Mouse (Mus musculus): ENCODE results near the gene Zic1. TPM values are rescaled to one million over a fixed set of nuclear protein-coding genes. Genes with fewer than 3 reads are reported as not detected.

Zic1 gene
- polyA plus RNA-seq, 1 experiment from 2014 or later = not detected

DNA sequence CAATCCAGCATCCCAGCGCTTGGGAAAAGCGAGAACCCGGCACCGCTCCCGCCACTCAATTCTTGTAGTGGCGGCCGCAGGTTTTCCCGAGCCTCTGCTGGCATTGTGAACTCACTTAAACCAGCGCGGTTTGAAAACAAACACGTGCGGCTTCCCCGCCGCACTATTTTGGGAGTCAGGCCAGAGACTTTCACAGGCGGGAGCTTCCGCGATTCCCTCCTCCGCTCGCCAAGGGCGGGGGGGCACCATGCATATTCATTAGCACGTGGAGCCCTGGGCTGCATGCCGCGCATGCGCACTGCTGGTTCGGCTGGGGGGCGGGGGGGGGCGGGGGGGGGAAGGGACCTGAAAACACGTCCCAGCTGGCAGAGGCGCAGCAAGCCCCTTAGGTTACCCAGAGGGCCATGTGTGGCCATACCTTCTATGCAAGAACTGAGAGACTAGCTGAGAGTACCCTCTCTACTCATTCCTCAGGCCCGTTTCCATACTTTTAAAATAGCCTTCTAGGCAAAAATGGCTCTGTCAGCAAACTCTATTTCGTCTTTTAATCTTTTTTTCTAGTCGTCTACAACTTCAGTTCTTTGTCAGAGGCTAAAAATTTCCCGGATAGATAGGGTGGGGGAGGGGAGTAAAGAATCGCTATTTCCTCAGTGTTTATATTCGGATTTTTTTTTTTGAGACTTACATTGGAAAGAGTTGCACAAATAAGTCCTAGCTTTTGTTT lies 9.8 kb downstream of the Zic1 start:
- DNase-seq (no peak), ATAC-seq (no peak)
- Histone ChIP-seq H3K27ac (ENCODE audit: low read depth) (no peak overlapping the region), H3K4me1 (ENCODE audit: insufficient read depth) (no peaks in the 10 kb centered on the region), H3K4me2 (ENCODE audit: low read depth, low read length) (peak overlapping the region; percentile 20; the same call in 1 of the 2 replicates), H3K27me3 (ENCODE audit: insufficient read depth, low read length) (peaks cover 78% of the 10 kb centered on the region), H3K4me3 (ENCODE audit: low read depth, low read length) (no peak overlapping the region), H3K9ac (replicated peaks) (no peak overlapping the region), H3K36me3 (replicated peaks; ENCODE audit: insufficient read depth, low read length) (no peaks in the 10 kb centered on the region), H3K9me3 (ENCODE audit: low read length) (no peaks in the 10 kb centered on the region)
- TF ChIP-seq CTCF (IDR thresholded peaks at IDR 0.05; ENCODE audit: low read depth) = no peak
- no peak for TF ChIP-seq EP300 (IDR thresholded peaks at IDR 0.05; ENCODE audit: low read depth)
- under 1% methylated on average over 30 of the region's 35 CpGs for WGBS (ENCODE audit: insufficient replicate concordance)

DNA sequence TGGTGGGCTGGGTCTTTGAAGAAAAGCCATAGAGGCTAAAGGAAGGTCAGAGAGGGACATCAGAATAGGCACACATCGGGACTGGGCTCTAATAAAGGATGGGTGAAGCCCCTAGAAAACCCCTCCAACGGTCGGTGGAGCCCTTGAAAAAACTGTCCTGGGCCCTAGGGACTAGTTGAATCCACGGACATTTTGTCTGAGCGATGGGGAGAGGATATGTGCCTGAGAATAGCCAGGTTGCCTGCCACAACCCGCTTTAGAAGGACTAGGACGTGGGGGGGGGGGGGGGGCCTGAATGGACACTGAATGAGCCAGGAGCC lies 10.4 kb downstream of the Zic1 start:
- no peak overlapping the region for H3K27ac ChIP-seq (ENCODE audit: low read depth)
- DNase-seq (no peak), ATAC-seq (no peak)
- H3K4me3 ChIP-seq (ENCODE audit: low read depth, low read length) = no peak overlapping the region
- no peak for TF ChIP-seq CTCF (IDR thresholded peaks at IDR 0.05; ENCODE audit: low read depth)
- no peak for TF ChIP-seq EP300 (IDR thresholded peaks at IDR 0.05; ENCODE audit: low read depth)
- 3% methylated on average over 7 of the region's 7 CpGs for WGBS (ENCODE audit: insufficient replicate concordance)
- H3K4me1 ChIP-seq (ENCODE audit: insufficient read depth) = no peaks in the 10 kb centered on the region
- no peak overlapping the region for H3K9ac ChIP-seq (replicated peaks)
- no peaks in the 10 kb centered on the region for H3K36me3 ChIP-seq (replicated peaks; ENCODE audit: insufficient read depth, low read length)
- no peaks in the 10 kb centered on the region for H3K9me3 ChIP-seq (ENCODE audit: low read length)
- H3K27me3 ChIP-seq (ENCODE audit: insufficient read depth, low read length) = peaks cover 78% of the 10 kb centered on the region
- H3K4me2 ChIP-seq (ENCODE audit: low read depth, low read length) = no peak overlapping the region

DNA sequence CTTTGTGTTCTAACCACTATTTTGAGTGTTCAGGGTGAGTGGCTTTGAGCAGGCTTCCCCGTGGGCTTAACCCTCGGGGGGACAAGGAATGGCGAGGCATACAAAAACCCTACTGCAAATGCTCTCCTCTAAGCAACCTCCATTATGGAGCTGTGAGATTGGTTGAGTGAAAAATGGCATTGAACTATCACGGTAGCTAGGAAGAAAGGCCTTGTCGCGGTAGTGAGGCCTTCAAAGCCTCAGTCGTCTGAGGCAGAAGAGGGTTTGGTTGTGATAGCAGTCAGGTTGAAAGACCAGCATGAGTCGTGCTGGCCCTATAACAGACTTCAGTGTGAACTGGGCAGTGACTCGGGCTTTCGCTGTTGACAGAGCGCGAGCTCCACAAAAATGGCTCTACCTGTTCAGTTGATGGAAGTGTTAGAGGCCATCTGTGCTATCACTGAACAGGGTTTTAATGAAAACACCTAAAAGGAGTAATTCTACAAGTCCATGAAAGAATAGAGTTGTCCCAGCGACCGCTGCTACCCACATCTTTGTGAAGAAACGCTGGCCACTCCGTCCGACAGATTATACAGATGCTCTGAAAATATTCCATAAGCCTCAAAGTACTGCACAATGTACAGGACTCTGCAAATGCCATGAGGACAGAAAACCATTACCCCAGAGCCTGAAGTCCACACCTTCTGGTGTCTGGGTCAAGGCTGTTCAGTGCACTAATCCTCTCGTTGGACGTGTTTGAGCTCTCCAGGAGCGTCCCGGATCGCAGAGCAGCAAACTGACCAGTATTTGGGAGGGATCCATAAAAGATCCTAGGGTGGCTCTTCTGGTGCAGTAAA lies 11.0 kb downstream of the Zic1 start:
- Histone ChIP-seq H3K4me3 (ENCODE audit: low read depth, low read length) (no peak overlapping the region), H3K4me2 (ENCODE audit: low read depth, low read length) (no peak overlapping the region), H3K4me1 (ENCODE audit: insufficient read depth) (no peaks in the 10 kb centered on the region), H3K36me3 (replicated peaks; ENCODE audit: insufficient read depth, low read length) (no peaks in the 10 kb centered on the region), H3K27ac (ENCODE audit: low read depth) (no peak overlapping the region), H3K9ac (replicated peaks) (no peak overlapping the region), H3K27me3 (ENCODE audit: insufficient read depth, low read length) (peaks cover 78% of the 10 kb centered on the region), H3K9me3 (ENCODE audit: low read length) (no peaks in the 10 kb centered on the region)
- DNase-seq (no peak), ATAC-seq (no peak)
- no peak for TF ChIP-seq CTCF (IDR thresholded peaks at IDR 0.05; ENCODE audit: low read depth)
- TF ChIP-seq EP300 (IDR thresholded peaks at IDR 0.05; ENCODE audit: low read depth) = no peak
- WGBS (ENCODE audit: insufficient replicate concordance) = 7% methylated on average over 22 of the region's 22 CpGs

DNA sequence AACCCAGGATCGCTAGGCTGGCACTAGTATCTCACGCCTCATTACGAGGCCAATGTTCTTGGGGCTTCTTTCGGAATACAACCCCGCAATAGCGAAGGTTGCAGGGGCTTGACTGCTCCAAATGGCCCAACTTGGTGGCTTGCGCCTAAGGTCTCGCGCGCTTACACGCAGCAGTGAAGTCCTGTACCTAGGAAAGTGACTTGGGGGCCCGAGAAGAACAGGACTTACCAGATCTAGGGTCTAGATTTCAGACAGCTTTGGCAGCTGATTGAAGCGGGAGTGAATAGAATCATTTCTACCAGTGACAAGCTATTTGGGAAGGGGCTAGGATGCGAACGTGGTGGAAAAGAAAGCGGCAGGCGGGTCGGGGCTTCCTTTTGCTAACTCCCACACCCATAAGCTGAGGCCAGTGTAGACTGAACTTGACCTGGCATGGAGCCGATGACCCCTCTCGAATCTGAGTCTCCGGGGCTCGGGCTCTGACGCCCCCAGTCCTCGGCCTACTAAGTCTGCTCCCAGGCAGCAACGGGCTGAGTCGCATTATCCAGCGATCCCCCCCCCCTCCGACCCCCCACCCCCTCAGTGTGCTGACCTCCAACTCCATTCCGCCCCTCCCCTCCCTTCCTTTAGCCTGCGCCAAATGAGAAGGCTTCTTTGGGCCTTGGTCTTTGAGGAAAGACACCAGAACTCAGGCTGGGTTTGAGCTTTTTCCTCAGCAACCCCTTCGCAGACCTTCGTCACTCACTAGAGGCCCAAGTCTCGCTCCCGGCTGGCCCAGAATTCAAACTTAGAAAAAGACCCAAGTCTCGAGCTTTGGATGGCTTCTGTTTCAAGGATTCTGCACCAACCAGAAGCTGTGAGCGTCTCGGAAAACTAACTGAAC lies 11.8 kb downstream of the Zic1 start:
- Histone ChIP-seq H3K27me3 (ENCODE audit: insufficient read depth, low read length) (peaks cover 76% of the 10 kb centered on the region), H3K4me3 (ENCODE audit: low read depth, low read length) (no peak overlapping the region), H3K27ac (ENCODE audit: low read depth) (no peak overlapping the region), H3K36me3 (replicated peaks; ENCODE audit: insufficient read depth, low read length) (no peaks in the 10 kb centered on the region), H3K4me2 (ENCODE audit: low read depth, low read length) (no peak overlapping the region), H3K9ac (replicated peaks) (no peak overlapping the region), H3K4me1 (ENCODE audit: insufficient read depth) (no peaks in the 10 kb centered on the region), H3K9me3 (ENCODE audit: low read length) (no peaks in the 10 kb centered on the region)
- DNase-seq = no peak
- no peak for ATAC-seq
- TF ChIP-seq CTCF (IDR thresholded peaks at IDR 0.05; ENCODE audit: low read depth) (no peak), EP300 (IDR thresholded peaks at IDR 0.05; ENCODE audit: low read depth) (no peak)
- 5% methylated on average over 37 of the region's 37 CpGs for WGBS (ENCODE audit: insufficient replicate concordance)

DNA sequence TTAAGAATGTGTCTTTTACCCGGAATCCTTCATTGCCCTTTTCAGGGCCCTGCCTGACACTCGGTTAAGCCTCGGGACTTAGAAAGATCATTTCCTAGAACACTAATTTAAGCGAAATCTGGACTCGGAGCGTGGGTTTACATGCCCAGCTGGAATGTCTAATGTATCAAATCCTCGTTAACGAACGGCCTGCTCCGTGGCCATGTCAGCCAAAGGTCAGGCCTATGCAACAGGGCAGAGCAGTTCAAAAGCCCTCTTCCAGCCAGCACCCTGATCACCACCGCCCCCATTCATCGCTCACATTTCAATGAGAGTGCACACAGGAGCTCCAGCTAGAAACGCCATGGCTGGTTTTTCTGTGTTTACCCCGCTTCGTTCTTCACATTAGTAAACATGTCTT lies 12.8 kb downstream of the Zic1 start:
- H3K4me1 ChIP-seq (ENCODE audit: insufficient read depth) = no peaks in the 10 kb centered on the region
- no peak overlapping the region for H3K4me2 ChIP-seq (ENCODE audit: low read depth, low read length)
- no peak for TF ChIP-seq EP300 (IDR thresholded peaks at IDR 0.05; ENCODE audit: low read depth)
- TF ChIP-seq CTCF (IDR thresholded peaks at IDR 0.05; ENCODE audit: low read depth) = no peak
- H3K9me3 ChIP-seq (ENCODE audit: low read length) = no peaks in the 10 kb centered on the region
- no peak overlapping the region for H3K9ac ChIP-seq (replicated peaks)
- 3% methylated on average over 15 of the region's 15 CpGs for WGBS (ENCODE audit: insufficient replicate concordance)
- no peak for DNase-seq
- peaks cover 76% of the 10 kb centered on the region for H3K27me3 ChIP-seq (ENCODE audit: insufficient read depth, low read length)
- no peaks in the 10 kb centered on the region for H3K36me3 ChIP-seq (replicated peaks; ENCODE audit: insufficient read depth, low read length)
- no peak overlapping the region for H3K4me3 ChIP-seq (ENCODE audit: low read depth, low read length)
- no peak overlapping the region for H3K27ac ChIP-seq (ENCODE audit: low read depth)
- no peak for ATAC-seq

DNA sequence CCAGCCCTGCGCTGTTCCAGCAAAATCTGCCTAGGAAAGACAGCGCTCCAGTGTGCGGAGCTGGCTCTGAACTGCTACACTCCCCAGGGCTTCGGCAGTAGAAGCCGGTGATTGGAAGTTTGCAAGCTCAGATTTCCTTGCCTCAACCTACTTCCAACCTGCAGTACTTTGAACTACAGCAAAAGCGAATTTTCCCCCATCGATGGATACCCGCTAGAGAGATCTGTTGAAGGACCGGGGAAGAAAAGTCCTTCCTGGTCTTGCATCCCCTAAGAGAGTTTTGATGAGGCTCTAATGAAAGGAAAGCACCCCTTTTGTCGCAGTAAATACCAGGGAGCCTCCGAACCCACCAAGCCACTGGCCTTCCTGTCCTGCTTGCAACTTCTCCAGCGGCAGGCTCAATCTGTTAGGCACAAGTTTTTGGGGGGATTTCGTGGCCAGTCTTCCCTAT lies 13.6 kb downstream of the Zic1 start:
- 3% methylated on average over 13 of the region's 13 CpGs for WGBS (ENCODE audit: insufficient replicate concordance)
- ATAC-seq (no peak), DNase-seq (no peak)
- no peaks in the 10 kb centered on the region for H3K36me3 ChIP-seq (replicated peaks; ENCODE audit: insufficient read depth, low read length)
- no peak for TF ChIP-seq CTCF (IDR thresholded peaks at IDR 0.05; ENCODE audit: low read depth)
- TF ChIP-seq EP300 (IDR thresholded peaks at IDR 0.05; ENCODE audit: low read depth) = no peak
- no peak overlapping the region for H3K9ac ChIP-seq (replicated peaks)
- no peaks in the 10 kb centered on the region for H3K4me1 ChIP-seq (ENCODE audit: insufficient read depth)
- no peak overlapping the region for H3K4me3 ChIP-seq (ENCODE audit: low read depth, low read length)
- H3K27me3 ChIP-seq (ENCODE audit: insufficient read depth, low read length) = peaks cover 76% of the 10 kb centered on the region
- no peaks in the 10 kb centered on the region for H3K9me3 ChIP-seq (ENCODE audit: low read length)
- no peak overlapping the region for H3K4me2 ChIP-seq (ENCODE audit: low read depth, low read length)
- no peak overlapping the region for H3K27ac ChIP-seq (ENCODE audit: low read depth)
